Mouse (Mus musculus) splenic B cell, adult 2 months (primary cell): Measurements from ENCODE around the gene Smoc1.

Experiments used
- DNase-seq: peaks from one replicate; pipeline ENCODE4 v3.0.0-alpha.2; 2011; ENCODE audit warnings: low read depth, low spot score
- H3K27me3 ChIP-seq: 2 replicates; pipeline ENCODE4 v1.6.1; 2012; ENCODE audit warnings: mild to moderate bottlenecking, low read length, moderate library complexity, mixed read lengths; ENCODE audit not compliant: control insufficient read depth, poor library complexity, insufficient read depth, severe bottlenecking
- H3K36me3 ChIP-seq: 2 replicates; pipeline ENCODE4 v1.6.1; 2012; ENCODE audit warnings: mild to moderate bottlenecking, low read length, moderate library complexity, mixed read lengths; ENCODE audit not compliant: control insufficient read depth, poor library complexity, insufficient read depth, severe bottlenecking

Gene Smoc1

GRCm38 (mm10) chr12:81026277-81026994 lies at the start of gene Smoc1:
Smoc1 (plus strand) TSS chr12:81026808.
- Histone ChIP-seq H3K36me3 (no peaks in the 10 kb centered on the region), H3K27me3 (no peaks in the 10 kb centered on the region; the same call in 1 of the 2 replicates)
- DNase-seq, result no peak

- peak; percentile 78 for DNase-seq
- H3K27me3 ChIP-seq, result no peaks in the 10 kb centered on the region
- H3K36me3 ChIP-seq, result no peaks in the 10 kb centered on the region
Observed at GRCm38 (mm10) chr12:80982326-80982725, 44.3 kb upstream of the Smoc1 start.

GRCm38 (mm10) chr12:80983695-80984094 lies 42.9 kb upstream of the Smoc1 start:
- DNase-seq, result no peak
- no peaks in the 10 kb centered on the region for H3K36me3 ChIP-seq
- no peaks in the 10 kb centered on the region for H3K27me3 ChIP-seq

GRCm38 (mm10) chr12:80986628-80987027 lies 40.0 kb upstream of the Smoc1 start:
- Histone ChIP-seq H3K27me3 (no peaks in the 10 kb centered on the region), H3K36me3 (no peaks in the 10 kb centered on the region)
- no peak for DNase-seq

GRCm38 (mm10) chr12:80988286-80988685 lies 38.3 kb upstream of the Smoc1 start:
- H3K27me3 ChIP-seq, result no peaks in the 10 kb centered on the region
- no peaks in the 10 kb centered on the region for H3K36me3 ChIP-seq
- no peak for DNase-seq

DNA sequence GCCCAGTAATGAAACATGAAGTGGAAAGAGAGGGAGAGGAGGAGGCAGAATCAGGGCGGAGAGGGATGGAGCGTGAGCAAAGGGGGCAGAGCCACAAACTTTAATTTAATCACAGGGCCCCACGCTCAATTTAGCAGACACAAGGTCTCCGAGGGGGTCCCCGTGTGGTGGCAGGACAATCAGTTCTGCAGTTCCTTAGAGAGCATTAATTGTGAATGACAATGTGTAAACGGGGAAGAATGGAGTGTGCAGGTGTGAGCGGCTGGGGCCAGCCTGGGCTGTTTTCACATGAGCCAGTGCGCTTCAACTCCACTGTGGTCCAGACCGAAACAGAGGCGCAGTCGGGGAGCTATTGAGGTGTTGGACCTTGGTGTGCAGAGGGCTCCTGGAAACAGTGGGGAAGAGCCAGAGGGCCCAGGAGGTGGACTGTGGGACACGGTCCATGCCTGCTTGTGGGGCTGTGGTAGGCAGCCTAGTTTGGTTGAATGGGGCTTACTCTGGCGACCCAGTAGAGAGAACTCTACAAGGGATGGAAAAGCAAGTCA lies 35.6 kb upstream of the Smoc1 start:
- no peak for DNase-seq
- H3K27me3 ChIP-seq, result no peaks in the 10 kb centered on the region
- H3K36me3 ChIP-seq, result no peaks in the 10 kb centered on the region

DNA sequence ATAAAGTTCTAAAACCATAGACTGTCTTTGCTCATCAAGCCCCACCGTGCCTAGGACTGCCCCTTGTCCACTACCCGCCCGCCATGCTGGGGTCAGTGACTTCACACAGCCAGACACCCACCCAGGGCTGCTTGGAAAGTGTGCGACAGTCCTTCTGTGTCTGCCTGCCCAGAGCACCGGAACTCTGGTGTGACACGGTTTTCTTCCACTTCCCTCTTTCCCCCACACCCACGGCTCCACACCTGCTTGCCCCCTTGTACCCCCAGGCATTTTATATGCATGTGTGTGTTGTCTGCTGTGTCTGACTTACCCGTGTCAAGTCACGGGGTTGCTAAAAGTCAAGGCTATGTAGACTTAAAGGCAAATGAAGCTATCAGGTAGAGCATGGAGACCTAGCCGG lies 34.8 kb upstream of the Smoc1 start:
- H3K36me3 ChIP-seq, result no peaks in the 10 kb centered on the region
- peak; percentile 77 for DNase-seq

DNA sequence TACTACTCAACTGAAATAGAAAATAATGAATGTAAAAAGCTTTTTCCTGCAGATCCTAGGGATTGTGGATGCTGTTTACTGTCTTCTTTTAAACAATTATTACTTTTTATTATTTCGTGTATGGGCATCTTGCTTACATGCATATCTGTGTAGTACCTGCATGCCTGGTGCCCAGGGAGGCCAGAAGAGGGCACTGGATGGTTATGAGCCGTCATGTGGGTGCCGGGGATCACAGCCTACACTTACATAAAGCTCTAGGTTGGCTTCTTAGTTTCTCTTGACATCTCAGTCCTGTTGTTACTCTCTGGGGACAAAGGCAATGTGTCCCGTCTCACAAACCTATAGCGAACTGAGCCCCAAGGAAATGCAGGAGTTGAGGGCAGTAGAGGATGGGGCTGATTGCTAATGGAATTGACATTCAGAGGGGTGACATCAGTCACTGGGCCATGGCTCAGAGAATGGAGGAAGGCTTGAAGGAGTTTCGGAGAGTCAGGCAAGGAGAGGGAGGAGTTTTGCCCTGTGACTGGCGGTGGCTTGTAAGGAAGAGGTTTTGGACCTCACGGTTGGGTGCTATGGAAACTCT lies 34.0 kb upstream of the Smoc1 start:
- Histone ChIP-seq H3K36me3 (no peaks in the 10 kb centered on the region), H3K27me3 (no peaks in the 10 kb centered on the region)
- DNase-seq, result peak; percentile 50

More for the DNA sequence above, 34.8 kb upstream of the Smoc1 start:
- H3K27me3 ChIP-seq, result no peaks in the 10 kb centered on the region

DNA sequence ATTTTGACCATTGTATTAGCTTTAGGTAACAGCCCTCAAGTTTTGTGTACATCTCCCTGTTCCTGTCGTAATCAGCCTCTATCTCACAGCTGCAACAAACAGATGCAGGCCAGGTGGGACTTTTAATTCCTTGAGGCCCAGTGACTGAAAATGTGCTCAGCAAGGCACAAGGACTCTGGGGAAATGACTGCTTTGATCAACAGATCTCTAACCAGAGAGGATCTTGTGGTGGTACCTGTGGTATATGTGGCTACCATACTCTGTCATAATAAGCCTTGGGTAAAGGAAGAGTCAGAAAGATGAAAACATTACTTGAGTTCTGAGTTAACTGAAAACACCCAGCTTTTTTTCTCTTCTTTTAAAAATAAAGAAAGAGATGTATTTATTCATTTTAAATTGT lies 32.8 kb upstream of the Smoc1 start:
- no peaks in the 10 kb centered on the region for H3K27me3 ChIP-seq
- H3K36me3 ChIP-seq, result no peaks in the 10 kb centered on the region
- DNase-seq, result peak; percentile 32

- Histone ChIP-seq H3K36me3 (no peaks in the 10 kb centered on the region), H3K27me3 (no peaks in the 10 kb centered on the region)
- DNase-seq, result no peak
Observed at GRCm38 (mm10) chr12:80995326-80995725, 31.3 kb upstream of the Smoc1 start.

DNA sequence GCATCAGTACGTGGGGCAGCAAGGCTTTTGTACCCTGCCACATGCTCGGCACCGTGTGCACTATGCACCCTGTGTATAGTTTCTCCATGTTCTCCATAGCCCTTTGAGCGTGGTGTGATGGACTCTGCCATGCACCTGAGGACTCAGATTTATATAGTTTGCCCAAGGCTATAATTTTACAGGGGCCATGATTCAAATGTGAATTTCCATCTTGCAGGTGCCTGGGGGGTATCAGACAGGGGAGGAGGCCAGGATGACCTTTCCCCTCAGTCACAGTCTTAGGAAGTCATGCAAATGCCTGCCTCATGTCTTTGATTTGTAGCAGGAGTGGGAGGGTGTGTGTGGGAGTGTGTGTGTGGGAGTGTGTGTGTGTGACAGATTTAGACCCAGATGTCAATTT lies 29.0 kb upstream of the Smoc1 start:
- DNase-seq, result no peak
- Histone ChIP-seq H3K27me3 (no peaks in the 10 kb centered on the region), H3K36me3 (no peaks in the 10 kb centered on the region)

DNA sequence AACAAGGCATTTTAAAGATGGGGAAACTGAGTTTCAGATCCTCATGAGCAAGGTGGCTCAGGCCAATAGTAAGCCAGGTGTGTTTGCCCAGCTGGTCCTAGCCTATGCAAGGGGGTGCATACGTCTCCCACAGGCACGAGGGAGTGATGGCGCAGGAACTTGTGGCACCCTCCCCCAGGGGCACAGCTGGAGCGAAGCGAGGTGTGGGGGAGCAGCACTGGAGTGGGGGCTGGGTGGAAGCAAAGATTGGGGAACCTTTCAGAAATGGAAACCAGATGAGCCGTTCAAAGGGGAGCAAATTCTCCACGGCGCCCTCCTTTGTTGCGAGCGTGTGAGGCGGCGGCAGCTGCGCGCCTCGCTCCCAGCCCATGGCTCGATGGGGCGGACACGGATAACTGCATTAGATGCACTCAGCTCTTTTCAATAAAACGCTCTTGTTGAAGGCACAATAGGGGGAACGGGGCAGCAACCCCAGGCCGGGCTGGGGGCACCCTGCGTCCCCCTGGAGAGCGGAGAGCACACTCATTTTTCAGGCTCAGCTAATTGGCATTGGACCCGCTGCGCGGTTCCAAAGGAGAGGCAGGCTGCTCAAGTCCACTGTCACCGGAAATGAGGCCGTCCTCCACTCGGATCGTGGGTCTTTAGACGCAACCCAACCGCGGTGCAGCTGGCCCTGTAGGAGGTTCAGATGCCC lies 27.9 kb upstream of the Smoc1 start:
- H3K36me3 ChIP-seq, result no peaks in the 10 kb centered on the region
- no peaks in the 10 kb centered on the region for H3K27me3 ChIP-seq
- DNase-seq, result peak; percentile 73

- H3K27me3 ChIP-seq, result no peaks in the 10 kb centered on the region
- DNase-seq, result no peak
- H3K36me3 ChIP-seq, result no peaks in the 10 kb centered on the region
Observed at GRCm38 (mm10) chr12:81000924-81001323, 25.7 kb upstream of the Smoc1 start.

GRCm38 (mm10) chr12:81002841-81003635 lies 23.6 kb upstream of the Smoc1 start:
- no peak for DNase-seq

More at GRCm38 (mm10) chr12:81002841-81003635, 23.6 kb upstream of the Smoc1 start:
- no peaks in the 10 kb centered on the region for H3K27me3 ChIP-seq
- H3K36me3 ChIP-seq, result no peaks in the 10 kb centered on the region
